Mouse (Mus musculus) embryonic facial prominence, embryonic 11.5 days (tissue): ENCODE data around the gene Qtrt2. TPM values are rescaled to one million over a fixed set of nuclear protein-coding genes. Genes with fewer than 3 reads are reported as not detected.

Source experiments
- ATAC-seq: fragments of 200-750 bp; cut with Nextera tagmentation; replicated peaks from 2 replicates; pipeline ENCODE4 v1.8.0; 2017; ENCODE audit warnings: low read depth; ENCODE audit not compliant: insufficient number of reproducible peaks, low FRiP score, low TSS enrichment
- DNase-seq: peaks from one replicate; pipeline ENCODE4 v3.0.0-alpha.2; 2015; ENCODE audit warnings: low spot score
- H3K27ac ChIP-seq: fragments of 300-500 bp; sonication (generic); replicated peaks from 2 replicates; pipeline ENCODE4 v1.5.1; 2014; ENCODE audit warnings: mild to moderate bottlenecking, low read depth, low read length, control low read depth
- H3K27me3 ChIP-seq: fragments of 300-500 bp; sonication (generic); 2 replicates; pipeline ENCODE4 v1.6.1; 2014; ENCODE audit warnings: mild to moderate bottlenecking, low read length, moderate library complexity, mixed read lengths; ENCODE audit not compliant: control insufficient read depth, insufficient read depth
- H3K36me3 ChIP-seq: fragments of 300-500 bp; sonication (generic); replicated peaks from 2 replicates; pipeline ENCODE4 v1.6.1; 2014; ENCODE audit warnings: low read depth, mild to moderate bottlenecking, low read length, moderate library complexity, mixed read lengths; ENCODE audit not compliant: control insufficient read depth, insufficient read depth
- H3K4me1 ChIP-seq: fragments of 300-500 bp; sonication (generic); 2 replicates; pipeline ENCODE4 v1.6.1; 2014; ENCODE audit warnings: low read length, mixed read lengths; ENCODE audit not compliant: control insufficient read depth, insufficient read depth
- H3K4me2 ChIP-seq: fragments of 300-500 bp; sonication (generic); 2 replicates; pipeline ENCODE4 v1.6.1; 2014; ENCODE audit warnings: low read depth, mild to moderate bottlenecking, control low read depth, low read length, moderate library complexity
- H3K4me3 ChIP-seq: fragments of 300-500 bp; sonication (generic); 2 replicates; pipeline ENCODE4 v1.5.1; 2014; ENCODE audit warnings: low read depth, low read length, control low read depth
- H3K9ac ChIP-seq: fragments of 300-500 bp; sonication (generic); replicated peaks from 2 replicates; pipeline ENCODE4 v1.6.1; 2014; ENCODE audit warnings: mild to moderate bottlenecking, control low read depth, low read length
- H3K9me3 ChIP-seq: fragments of 300-500 bp; sonication (generic); replicated peaks from 2 replicates; pipeline ENCODE4 v1.6.1; 2016; ENCODE audit warnings: mild to moderate bottlenecking, low read length, inconsistent platforms, mixed read lengths; ENCODE audit not compliant: control insufficient read depth
- WGBS: fragments of 180-500 bp; shearing (Covaris S2); extraction: QIAGEN DNeasy Blood & Tissue Kit; methylation state at CpG from one replicate; pipeline ENCODE4 v1.1.7; 2014; 5-methylcytosine and 5-hydroxymethylcytosine counted together
- polyA plus RNA-seq: library from polyadenylated mRNA; unstranded; fragments of >200 nt; fragmentation: Nextera tagmentation; extraction: Ambion mirVana; gene quantifications from 2 replicates; pipeline ENCODE4 v1.2.1, GENCODE M21; 2014

Qtrt2 gene
- polyA plus RNA-seq, 1 experiment from 2014 or later: 54.4 TPM

GRCm38 (mm10) chr16:43814644-43815043, 112.0 kb downstream of the Qtrt2 start:
- no peak for ATAC-seq
- Histone ChIP-seq H3K27ac (no peak overlapping the region), H3K9ac (no peak overlapping the region), H3K4me3 (no peak overlapping the region), H3K9me3 (no peaks in the 10 kb centered on the region), H3K4me1 (no peaks in the 10 kb centered on the region), H3K36me3 (no peaks in the 10 kb centered on the region), H3K27me3 (no peaks in the 10 kb centered on the region), H3K4me2 (no peak overlapping the region)
- WGBS: 54% methylated on average over 4 of the region's 4 CpGs
- no peak for DNase-seq

Other genes starting within 250 kb of the Qtrt2 start
- gene Drd3, start 172.8 kb downstream of the Qtrt2 start, polyA plus RNA-seq: not detected in 2 replicates
- 13.2 and 15.6 TPM in 2 replicates for gene Ccdc191, start 37.0 kb downstream of the Qtrt2 start, polyA plus RNA-seq
- gene Zdhhc23, start 53.0 kb upstream of the Qtrt2 start, polyA plus RNA-seq: 0.33 and 0.38 TPM in 2 replicates
- gene Gramd1c, start 136.5 kb upstream of the Qtrt2 start, polyA plus RNA-seq: 4.9 and 5.0 TPM in 2 replicates
- gene Atp6v1a, start 212.9 kb upstream of the Qtrt2 start, polyA plus RNA-seq: 61.9 and 66.0 TPM in 2 replicates
- 92.4 and 97.7 TPM in 2 replicates for gene Naa50, start 213.0 kb upstream of the Qtrt2 start, polyA plus RNA-seq
- gene Usf3, start 246.4 kb upstream of the Qtrt2 start, polyA plus RNA-seq: 4.4 and 4.6 TPM in 2 replicates